Mouse (Mus musculus): ENCODE results near the gene Spred2.

DNA sequence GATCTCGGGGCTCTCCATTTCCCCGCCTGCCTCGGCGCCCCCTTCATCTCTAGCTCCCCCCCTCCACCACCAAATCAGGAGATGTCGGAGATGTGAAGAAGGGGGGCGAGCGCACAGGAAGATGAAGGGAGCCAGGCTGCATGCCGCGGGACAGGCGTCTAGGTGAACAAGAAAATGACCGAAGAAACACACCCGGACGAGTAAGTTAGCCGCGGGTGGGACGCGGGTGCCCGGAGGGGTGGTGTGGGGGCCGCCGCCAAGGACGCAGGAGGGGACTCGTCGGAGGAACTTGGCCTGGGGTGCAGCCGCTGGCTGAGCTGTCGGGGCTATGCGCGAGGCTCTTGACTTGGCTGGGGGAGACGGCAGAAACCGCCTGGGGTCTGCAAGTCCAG lies 578 bp downstream of the Spred2 start:
- TF ChIP-seq POLR2A (IDR thresholded peaks at IDR 0.05; ENCODE audit: control insufficient read depth, extremely low read depth, insufficient read depth, low read length, poor library complexity) = no peak
- TF ChIP-seq CTCF (IDR thresholded peaks at IDR 0.05; ENCODE audit: borderline replicate concordance, control insufficient read depth, extremely low read depth, insufficient read depth, low read length, poor library complexity) = 0 out of 2 replicates have a peak, but pooled peaks have one; percentile 4

All from thymus, adult 2 months (tissue).